Mouse (Mus musculus) neural tube, postnatal 0 days (tissue): Measurements from ENCODE around the gene Olfr1055. TPM values are rescaled to one million over a fixed set of nuclear protein-coding genes. Genes with fewer than 3 reads are reported as not detected.

Source experiments
- polyA plus RNA-seq: library from polyadenylated mRNA; unstranded; fragments of >200 nt; fragmentation: Nextera tagmentation; extraction: Ambion mirVana; gene quantifications from 2 replicates; pipeline ENCODE4 v1.2.1, GENCODE M21; 2015

Olfr1055 gene
- not detected in 2 replicates for polyA plus RNA-seq

GRCm38 (mm10) chr2:86350184-86350583 is at the start of gene Olfr1055:
Gene Olfr1055, minus strand, starts transcription at chr2:86350284.

GRCm38 (mm10) chr2:86388461-86388860 is 38.4 kb upstream of the Olfr1055 start, which contains the start of gene Olfr1058:
Gene Olfr1058, minus strand, starts transcription at chr2:86388561.

GRCm38 (mm10) chr2:86378293-86378692 is 28.2 kb upstream of the Olfr1055 start, which contains the start of gene Olfr1057:
Gene Olfr1057, minus strand, starts transcription at chr2:86378393.

GRCm38 (mm10) chr2:86362369-86362768 is 12.3 kb upstream of the Olfr1055 start, which contains the start of gene Olfr1056:
Gene Olfr1056, minus strand, starts transcription at chr2:86362469.

GRCm38 (mm10) chr2:86335333-86335732 is 14.8 kb downstream of the Olfr1055 start, which contains the start of gene Olfr1054:
Gene Olfr1054, minus strand, starts transcription at chr2:86335433.

GRCm38 (mm10) chr2:86315184-86315583 is 34.9 kb downstream of the Olfr1055 start, which contains the start of gene Olfr1053:
Gene Olfr1053, minus strand, starts transcription at chr2:86315284.

Other genes starting within 250 kb of the Olfr1055 start
- gene Olfr1039, start 214.4 kb downstream of the Olfr1055 start, polyA plus RNA-seq = not detected in 2 replicates
- gene Olfr1040, start 203.6 kb downstream of the Olfr1055 start, polyA plus RNA-seq = not detected in 2 replicates
- gene Olfr1042, start 188.4 kb downstream of the Olfr1055 start, polyA plus RNA-seq = not detected in 2 replicates
- gene Olfr1043, start 182.8 kb downstream of the Olfr1055 start, polyA plus RNA-seq = not detected in 2 replicates
- gene Olfr1044, start 172.5 kb downstream of the Olfr1055 start, polyA plus RNA-seq = not detected in 2 replicates
- gene Olfr52, start 164.6 kb downstream of the Olfr1055 start, polyA plus RNA-seq = not detected in 2 replicates
- not detected in 2 replicates for gene Olfr1045, start 147.3 kb downstream of the Olfr1055 start, polyA plus RNA-seq
- gene Olfr1046, start 131.0 kb downstream of the Olfr1055 start, polyA plus RNA-seq = not detected in 2 replicates
- gene Olfr1047, start 118.9 kb downstream of the Olfr1055 start, polyA plus RNA-seq = not detected in 2 replicates
- not detected in 2 replicates for gene Olfr1048, start 110.0 kb downstream of the Olfr1055 start, polyA plus RNA-seq
- not detected in 2 replicates for gene Olfr1049, start 92.0 kb downstream of the Olfr1055 start, polyA plus RNA-seq
- gene Olfr1051, start 71.2 kb downstream of the Olfr1055 start, polyA plus RNA-seq = not detected in 2 replicates
- not detected in 2 replicates for gene Olfr1052, start 57.8 kb downstream of the Olfr1055 start, polyA plus RNA-seq
- not detected in 2 replicates for gene Olfr1053, start 35.0 kb downstream of the Olfr1055 start, polyA plus RNA-seq
- gene Olfr1054, start 14.9 kb downstream of the Olfr1055 start, polyA plus RNA-seq = not detected in 2 replicates
- gene Olfr1056, start 12.2 kb upstream of the Olfr1055 start, polyA plus RNA-seq = not detected in 2 replicates
- not detected in 2 replicates for gene Olfr1057, start 28.1 kb upstream of the Olfr1055 start, polyA plus RNA-seq
- not detected in 2 replicates for gene Olfr1058, start 38.3 kb upstream of the Olfr1055 start, polyA plus RNA-seq
- gene Olfr1061, start 63.8 kb upstream of the Olfr1055 start, polyA plus RNA-seq = not detected in 2 replicates
- not detected in 2 replicates for gene Olfr1062, start 76.5 kb upstream of the Olfr1055 start, polyA plus RNA-seq
- gene Olfr1065, start 100.3 kb upstream of the Olfr1055 start, polyA plus RNA-seq = not detected in 2 replicates
- gene Olfr1066, start 106.0 kb upstream of the Olfr1055 start, polyA plus RNA-seq = not detected in 2 replicates
- not detected in 2 replicates for gene Olfr228, start 137.1 kb upstream of the Olfr1055 start, polyA plus RNA-seq
- gene Olfr1076, start 158.2 kb upstream of the Olfr1055 start, polyA plus RNA-seq = not detected in 2 replicates
- not detected in 2 replicates for gene Olfr1079, start 192.2 kb upstream of the Olfr1055 start, polyA plus RNA-seq
- not detected in 2 replicates for gene Olfr1080, start 208.0 kb upstream of the Olfr1055 start, polyA plus RNA-seq
- gene Olfr1082, start 248.7 kb upstream of the Olfr1055 start, polyA plus RNA-seq = not detected in 2 replicates